ENCODE assay signal across 14 mouse cellular contexts in genomic region chr19:54202456-54202855, GRCm38 (mm10).
DNase-seq lines count a peak whose midpoint lies in the region; ATAC-seq lines count a peak whose summit lies in the region.
"Had no signal": no experiment of that assay in that cellular context is flagged by ENCODE, and none has a peak within 500 bp of the region (broad histone marks: within the 10 kb centered on the region; RNA-seq: fewer than 3 reads in every experiment).

No protein-coding gene starts in this region.

- intact Hi-C loops in left cerebral cortex, postnatal 36 days (cut with DNase I): no loop called here
- intact Hi-C loops in left cerebral cortex, postnatal 4 days (cut with DNase I): no loop called here

- DNase-seq in frontal cortex, postnatal 14 days (ENCODE audit: low spot score in 2 of 2): no peak
- peak; percentile 11 to 28 for DNase-seq in left cerebral cortex, postnatal 36 days (ENCODE audit: low spot score in 2 of 2)
- DNase-seq in left cerebral cortex, postnatal 4 days: no peak
- peak; percentile 53 for DNase-seq in brain, adult 2 months (ENCODE audit: low read depth, low spot score)
- DNase-seq in right cerebral cortex, postnatal 36 days (ENCODE audit: low spot score in 2 of 2): peak; percentile 16 to 56
- DNase-seq in lung, postnatal 10 days: no peak
- DNase-seq: adrenal gland, postnatal 10 days; cerebellum, adult 11-12 months; cerebellum, adult 9-10 months; cerebellum, postnatal 25 days; gastrocnemius, postnatal 14 days; heart, postnatal 36 days had no signal

- ATAC-seq in frontal cortex, adult (ENCODE audit: low TSS enrichment): peak; percentile 88
- ATAC-seq: forebrain, embryonic 16.5 days had no signal

Comparison
In these comparisons a context has a peak if more than half of its experiments do, and no peak if none do; other contexts are left out.
1. DNase-seq: peak in left cerebral cortex, postnatal 36 days (2 of 2), brain, adult 2 months (single experiment) and right cerebral cortex, postnatal 36 days (2 of 2); none in frontal cortex, postnatal 14 days (0 of 2), left cerebral cortex, postnatal 4 days (single experiment) and lung, postnatal 10 days (single experiment).